Mouse (Mus musculus) kidney, postnatal 25 days (tissue): ENCODE results near the gene Ddi1.
"Not testable (repeated sequence)": the region's sequence is repeated elsewhere in the genome, so short reads cannot be mapped to it uniquely, and the experiment has no call there.

Experiments
- DNase-seq, 2 experiments: peaks; one replicate each; pipeline ENCODE4 v3.0.0; 2021; ENCODE audit warnings: mixed read lengths in 2 of 2

The Ddi1 gene

DNA sequence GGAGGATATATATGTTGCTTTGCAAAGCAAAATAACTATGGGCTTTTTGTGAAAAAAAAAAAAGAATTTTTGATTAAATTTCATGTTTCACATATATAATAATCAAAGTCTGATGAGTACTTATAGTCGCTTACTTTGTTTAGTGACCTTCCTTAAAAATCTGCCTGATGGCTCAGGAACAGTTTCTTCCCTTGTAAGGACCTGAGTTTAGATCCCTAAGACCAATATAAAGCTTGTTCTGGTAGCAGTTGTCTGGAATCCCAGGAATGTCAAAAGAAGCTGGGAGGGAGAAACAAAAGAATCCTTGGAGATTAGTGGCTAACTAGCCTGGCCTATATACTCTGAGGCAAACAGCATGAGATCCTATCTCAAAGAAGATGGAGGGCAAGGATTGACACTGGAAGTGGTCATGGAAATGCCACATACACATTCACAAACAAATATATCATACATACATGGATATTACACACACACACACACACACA lies at the start of gene Ddi1:
TSS of gene Ddi1 (minus strand) at position 51 of the 485 bp plus-strand sequence.
- no peak for DNase-seq

- no peak for DNase-seq
These were observed 47.5 kb upstream of the Ddi1 start for GRCm38 (mm10) chr9:6317114-6317513.

DNA sequence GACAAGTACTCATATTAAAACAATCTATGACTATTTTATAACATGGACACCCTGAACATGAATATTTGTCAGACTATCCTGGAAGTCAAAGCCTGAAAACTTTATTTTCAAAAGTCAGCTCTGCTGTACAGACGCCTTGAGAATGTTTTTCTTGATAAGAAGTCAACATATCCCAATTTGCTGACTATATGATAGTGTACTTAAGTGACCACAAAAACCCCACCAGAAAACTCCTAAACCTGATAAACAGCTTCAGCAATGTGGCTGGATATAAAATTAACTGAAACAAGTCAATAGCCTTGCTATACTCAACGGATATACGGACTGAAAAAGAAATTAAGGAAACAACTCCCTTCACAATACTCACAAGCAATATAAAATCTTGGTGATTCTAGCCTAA lies 36.2 kb upstream of the Ddi1 start:
- DNase-seq, result no peak

DNA sequence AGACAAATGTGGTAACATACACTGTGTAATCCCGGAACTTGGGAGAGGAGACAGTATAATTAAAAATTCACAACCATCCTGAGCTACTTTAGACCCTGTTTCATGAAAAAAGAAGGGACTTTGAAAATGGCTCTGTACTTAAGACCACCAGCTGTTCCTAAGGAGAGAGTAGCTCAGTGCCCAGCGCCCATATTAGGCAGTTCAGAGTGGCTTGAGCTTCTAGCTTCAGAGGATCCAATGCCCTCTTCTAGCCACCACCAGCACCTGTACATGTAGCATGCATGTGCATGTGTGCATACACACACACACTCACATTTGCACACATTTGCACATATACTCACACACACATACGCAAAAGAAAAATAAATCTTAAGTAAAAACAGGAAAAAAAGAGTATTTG lies 34.9 kb upstream of the Ddi1 start:
- DNase-seq, result no peak

GRCm38 (mm10) chr9:6302050-6302449 lies 32.4 kb upstream of the Ddi1 start:
- DNase-seq, result no peak

DNA sequence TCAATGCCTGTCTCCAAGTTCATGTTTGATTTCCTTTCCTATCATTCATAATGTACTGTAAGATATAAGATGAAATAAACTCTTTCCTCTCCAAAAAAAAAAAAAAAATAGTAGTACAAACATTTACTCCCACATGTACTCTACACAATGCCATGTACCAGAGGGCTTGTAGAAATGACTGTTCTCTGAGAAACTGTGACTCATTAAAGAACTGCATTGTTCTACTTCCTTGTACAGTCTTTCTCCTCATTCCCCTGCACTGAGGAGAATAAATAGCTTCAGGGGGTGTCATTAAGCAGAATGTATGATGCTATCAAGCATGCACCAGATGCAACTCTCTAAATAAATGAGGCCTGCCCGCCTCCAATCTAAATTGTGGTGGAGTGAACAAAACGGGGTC lies 28.9 kb upstream of the Ddi1 start:
- DNase-seq, result no peak

DNA sequence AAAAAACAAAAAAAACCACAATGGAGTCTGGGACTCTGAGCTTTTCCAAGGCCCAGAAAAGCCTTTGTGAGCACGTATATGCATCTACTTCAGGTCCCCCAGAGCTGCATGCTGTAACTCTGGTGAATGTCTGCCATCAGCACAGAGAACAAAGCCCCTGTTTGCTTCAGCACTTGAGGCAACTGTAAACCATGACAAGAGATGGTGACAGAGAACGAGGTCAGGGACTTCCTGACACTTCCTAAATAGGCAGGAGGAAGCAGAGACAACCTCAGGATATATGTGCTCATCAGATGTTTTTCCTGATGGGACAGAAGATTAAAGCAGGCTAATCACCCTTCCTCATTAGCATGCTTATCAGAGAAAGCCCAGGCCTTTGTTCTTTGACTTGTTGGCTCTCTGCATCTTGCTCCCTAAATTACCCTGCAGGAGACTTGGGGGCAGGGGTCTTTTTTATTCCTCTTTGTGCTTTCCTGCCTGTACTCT lies 19.6 kb upstream of the Ddi1 start:
- DNase-seq, result no peak

GRCm38 (mm10) chr9:6286770-6287169 lies 17.1 kb upstream of the Ddi1 start:
- no peak for DNase-seq

DNA sequence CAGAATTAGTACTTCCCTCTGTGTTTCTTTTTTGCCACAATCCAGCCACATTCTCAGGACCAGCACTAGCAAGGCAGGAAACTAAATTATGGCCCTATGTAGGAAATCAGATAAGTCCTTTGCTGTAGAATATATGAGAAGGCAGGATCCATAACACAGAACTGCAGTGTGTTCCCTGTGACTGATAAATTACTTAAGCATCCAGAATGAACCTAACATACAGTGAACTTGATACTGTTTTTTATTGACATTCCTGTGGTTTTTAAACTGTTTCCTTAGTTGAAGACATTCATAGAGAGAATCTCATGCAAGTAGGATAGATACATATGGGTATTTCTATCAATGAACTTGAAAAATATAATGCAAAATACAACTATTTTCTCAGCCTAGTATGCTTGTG lies 7.9 kb upstream of the Ddi1 start:
- no peak for DNase-seq

- DNase-seq, result no peak
These were observed 6.7 kb upstream of the Ddi1 start for GRCm38 (mm10) chr9:6276395-6276794.

DNA sequence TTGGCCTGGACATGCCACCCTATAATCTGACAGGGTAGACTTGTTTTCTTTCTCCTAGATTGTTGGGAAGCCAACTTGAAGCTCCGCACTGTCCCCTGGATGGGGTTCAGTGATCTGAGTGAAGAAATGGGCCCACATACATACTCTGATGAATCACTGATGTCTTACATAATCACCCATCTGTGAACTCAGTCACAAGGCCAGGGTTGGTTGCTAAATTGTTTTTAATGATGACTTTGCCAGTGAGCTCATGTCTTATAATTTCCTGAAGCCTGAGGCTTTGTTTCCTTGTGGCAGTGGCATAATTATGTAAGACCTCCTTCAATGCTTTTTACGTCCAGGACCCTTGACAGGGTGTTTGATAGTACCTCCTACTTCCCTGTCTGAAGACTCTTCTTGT lies 4.8 kb downstream of the Ddi1 start:
- no peak for DNase-seq

- DNase-seq, result no peak
These were observed 12.6 kb downstream of the Ddi1 start for GRCm38 (mm10) chr9:6257072-6257471.

DNA sequence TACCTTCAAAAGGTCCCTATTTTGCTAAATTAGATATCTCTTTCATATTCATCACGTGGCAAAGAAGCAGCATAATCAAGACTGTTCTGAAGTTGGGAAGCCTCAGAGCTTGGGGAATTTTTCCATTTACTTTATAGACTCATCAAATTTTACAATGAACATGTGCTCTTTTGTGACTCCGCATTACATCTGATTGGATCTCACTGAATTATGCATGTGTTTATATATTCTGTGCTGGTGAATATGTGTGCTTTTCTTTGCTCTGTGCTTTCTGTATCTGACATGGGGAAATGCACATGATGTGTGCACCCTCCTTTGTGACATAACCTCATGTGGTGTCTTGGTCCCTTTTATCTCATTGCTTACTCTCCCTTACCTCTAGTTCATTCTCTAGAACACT lies 17.7 kb downstream of the Ddi1 start:
- DNase-seq, result no peak

DNA sequence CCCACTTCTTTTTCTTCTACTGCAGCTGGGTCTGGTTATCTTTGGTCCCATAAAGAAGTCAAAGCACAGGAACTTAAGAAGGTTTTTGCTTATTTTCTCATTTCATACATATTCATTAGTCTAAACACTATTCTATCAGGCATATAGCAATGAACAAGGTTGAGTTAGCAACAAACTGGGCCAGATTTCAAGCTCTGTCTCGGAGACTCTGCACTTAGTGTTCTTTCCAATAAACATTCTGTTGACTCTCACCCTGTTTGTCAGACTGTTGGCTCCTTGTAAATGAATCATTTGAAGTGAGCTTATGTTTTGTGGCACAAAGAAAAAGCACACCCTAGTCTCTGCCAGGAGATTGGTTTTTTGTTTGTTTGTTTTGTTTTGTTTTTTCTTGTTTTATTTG lies 19.3 kb downstream of the Ddi1 start:
- DNase-seq, result no peak

DNA sequence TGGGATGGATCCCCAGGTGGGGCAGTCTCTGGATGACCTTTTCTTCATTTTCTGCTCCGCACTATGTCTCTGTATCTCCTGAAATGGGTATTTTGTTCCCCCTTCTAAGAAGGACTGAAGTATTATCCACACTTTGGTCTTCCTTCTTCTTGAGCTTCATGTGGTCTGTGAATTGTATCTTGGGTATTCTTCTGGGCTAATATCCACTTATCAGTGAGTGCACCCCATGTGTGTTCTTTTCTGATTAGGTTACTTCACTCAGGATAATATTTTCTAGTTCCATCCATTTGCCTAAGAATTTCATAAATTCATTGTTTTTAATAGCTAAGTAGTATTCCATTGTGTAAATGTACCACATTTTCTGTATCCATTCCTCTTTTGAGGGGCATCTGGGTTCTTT lies 33.7 kb downstream of the Ddi1 start:
- not testable (repeated sequence) for DNase-seq

DNA sequence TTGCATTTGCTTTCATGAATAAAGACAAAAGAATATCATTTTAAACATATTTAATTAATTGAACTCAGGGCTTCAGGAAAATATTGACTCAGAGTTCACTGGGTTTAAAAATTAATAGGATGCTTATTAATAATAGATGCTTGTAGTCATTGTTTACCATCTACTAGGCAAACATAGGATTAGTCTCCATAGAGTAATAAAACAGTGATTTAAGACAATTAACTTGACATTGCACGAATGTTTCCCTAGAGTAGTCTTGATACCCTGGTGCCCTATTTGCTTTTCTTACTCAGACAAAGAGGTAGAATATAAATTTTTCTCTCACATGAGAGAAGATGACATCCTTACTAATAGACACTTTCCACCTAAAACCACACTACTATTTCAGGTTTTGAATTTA lies 52.1 kb downstream of the Ddi1 start:
- no peak for DNase-seq

DNA sequence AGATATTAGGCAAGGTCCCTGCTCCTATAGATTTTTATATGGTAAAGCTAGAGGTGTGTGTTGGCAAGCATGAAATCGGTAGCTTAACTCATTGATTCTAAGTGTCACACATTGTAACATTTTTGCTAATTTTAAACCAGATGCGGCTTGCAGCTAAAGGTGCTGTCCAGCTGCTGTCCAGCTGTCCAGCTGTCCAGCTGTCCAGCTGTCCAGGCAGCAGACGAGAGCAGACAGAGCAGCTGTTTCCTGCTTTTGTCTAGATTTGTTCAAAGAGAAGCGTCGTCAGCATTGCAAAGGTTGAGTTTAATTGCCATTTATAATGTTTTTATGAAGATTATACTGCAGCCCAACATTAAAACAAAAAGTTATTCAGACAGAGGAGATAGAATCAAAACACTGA lies 56.8 kb downstream of the Ddi1 start:
- DNase-seq, result no peak
